Mouse (Mus musculus) spleen, adult 2 months (tissue): ENCODE data around the gene Farp1. TPM values are rescaled to one million over a fixed set of nuclear protein-coding genes. Genes with fewer than 3 reads are reported as not detected.

Experiments
- DNase-seq, 2 experiments: peaks; one replicate each; pipeline versions ENCODE4 v3.0.0 to v3.0.0-alpha.2; 2012 to 2021; ENCODE audit warnings: low spot score in 2 of 2, low read depth in 1 of 2
- H3K27ac ChIP-seq: fragments of 200-500 bp; 2 replicates; pipeline ENCODE4 v1.5.1; 2012; ENCODE audit warnings: low read length, inconsistent platforms; ENCODE audit not compliant: insufficient read depth
- H3K27me3 ChIP-seq: fragments of 200-500 bp; 2 replicates; pipeline ENCODE4 v1.6.1; 2012; ENCODE audit warnings: mild to moderate bottlenecking, moderate library complexity, low read length, inconsistent platforms; ENCODE audit not compliant: control insufficient read depth, insufficient read depth
- H3K36me3 ChIP-seq: fragments of 200-500 bp; 2 replicates; pipeline ENCODE4 v1.6.1; 2012; ENCODE audit warnings: mild to moderate bottlenecking, low read length, inconsistent platforms; ENCODE audit not compliant: control insufficient read depth, insufficient read depth
- H3K4me1 ChIP-seq: fragments of 200-500 bp; 2 replicates; pipeline ENCODE4 v1.6.1; 2011; ENCODE audit warnings: inconsistent platforms; ENCODE audit not compliant: control insufficient read depth, insufficient read depth, insufficient read length
- H3K4me3 ChIP-seq: fragments of 200-500 bp; 2 replicates; pipeline ENCODE4 v1.5.1; 2011; ENCODE audit warnings: mild to moderate bottlenecking, inconsistent platforms; ENCODE audit not compliant: insufficient read depth, insufficient read length; ENCODE audit errors: extremely low read depth
- CTCF ChIP-seq: fragments of 200-500 bp; IDR thresholded peaks from 2 replicates; pipeline ENCODE4 v1.5.1; 2011; ENCODE audit warnings: mild to moderate bottlenecking, inconsistent platforms; ENCODE audit not compliant: insufficient read depth, insufficient read length, insufficient replicate concordance; ENCODE audit errors: extremely low read depth
- POLR2A ChIP-seq: fragments of 200-500 bp; IDR thresholded peaks from 2 replicates; pipeline ENCODE4 v1.6.1; 2011; ENCODE audit warnings: low read depth, low read length, inconsistent platforms
- WGBS: fragments of 180-500 bp; shearing (Covaris S2); methylation state at CpG from one replicate; pipeline ENCODE4 v1.1.7; 2018; 5-methylcytosine and 5-hydroxymethylcytosine counted together
- polyA plus RNA-seq: library from polyadenylated mRNA; depleted of rRNA; stranded (reverse); fragments of >200 nt; gene quantifications from 2 replicates; pipeline ENCODE4 v1.2.3, GENCODE M21; 2012

Gene Farp1
- polyA plus RNA-seq, 1 experiment: 3.0 TPM

- no peak for TF ChIP-seq POLR2A
- no peak for TF ChIP-seq CTCF
- Histone ChIP-seq H3K4me3 (no peak overlapping the region), H3K4me1 (no peaks in the 10 kb centered on the region), H3K27ac (no peak overlapping the region), H3K36me3 (no peaks in the 10 kb centered on the region), H3K27me3 (no peaks in the 10 kb centered on the region)
- 83% methylated on average over 10 of the region's 10 CpGs for WGBS
- DNase-seq: no peak
These were observed 184.4 kb downstream of the Farp1 start for GRCm38 (mm10) chr14:121219226-121220039.

DNA sequence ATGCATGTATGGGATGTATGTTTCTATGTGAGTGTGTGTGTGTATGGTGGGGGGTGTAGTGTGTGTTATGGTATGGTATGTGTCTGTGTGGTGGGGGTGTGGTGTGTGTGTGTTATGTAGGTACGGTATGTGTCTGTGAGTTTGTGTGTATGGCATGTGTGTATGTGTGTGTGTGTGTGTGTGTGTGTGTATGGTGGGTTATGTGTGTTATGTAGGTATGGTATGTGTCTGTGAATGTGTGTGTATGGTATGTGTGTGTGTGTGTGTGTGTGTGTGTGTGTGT is 185.0 kb downstream of the Farp1 start:
- H3K36me3 ChIP-seq: no peaks in the 10 kb centered on the region
- H3K27me3 ChIP-seq: no peaks in the 10 kb centered on the region
- H3K4me3 ChIP-seq: no peak overlapping the region
- H3K27ac ChIP-seq: no peak overlapping the region
- WGBS: 92% methylated on average over 1 of the region's 1 CpGs
- TF ChIP-seq POLR2A: no peak
- TF ChIP-seq CTCF: no peak
- no peak for DNase-seq
- no peaks in the 10 kb centered on the region for H3K4me1 ChIP-seq

DNA sequence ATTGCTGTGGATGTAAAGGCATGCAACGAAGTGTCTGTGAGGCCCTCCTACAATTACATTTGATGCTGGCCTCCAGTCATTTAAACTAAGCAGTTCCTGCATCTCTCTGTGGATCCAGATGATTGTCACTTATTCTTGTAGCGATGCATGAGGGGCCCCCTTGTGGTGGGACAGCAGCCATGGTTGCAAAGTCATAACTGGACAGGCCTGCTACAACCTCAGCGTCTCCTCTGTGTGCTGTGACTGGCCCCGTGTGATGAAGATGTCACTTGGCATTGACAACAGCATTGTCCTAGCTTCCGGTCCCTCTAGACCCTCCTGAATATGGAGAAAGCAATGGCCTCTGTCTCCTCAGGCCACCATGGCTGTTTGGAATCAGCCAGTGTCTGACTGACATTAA is 185.7 kb downstream of the Farp1 start:
- DNase-seq: peak in 1 of 2 experiments; percentile 12

GRCm38 (mm10) chr14:121225804-121226203 is 190.8 kb downstream of the Farp1 start:
- WGBS: 87% methylated on average over 11 of the region's 11 CpGs
- H3K4me1 ChIP-seq: no peaks in the 10 kb centered on the region
- no peak overlapping the region for H3K27ac ChIP-seq
- H3K27me3 ChIP-seq: no peaks in the 10 kb centered on the region
- H3K4me3 ChIP-seq: no peak overlapping the region
- no peak for DNase-seq
- TF ChIP-seq CTCF (no peak), POLR2A (no peak)
- H3K36me3 ChIP-seq: no peaks in the 10 kb centered on the region

More for the DNA sequence above, 185.7 kb downstream of the Farp1 start:
- Histone ChIP-seq H3K36me3 (no peaks in the 10 kb centered on the region), H3K4me3 (no peak overlapping the region), H3K27ac (no peak overlapping the region), H3K4me1 (no peaks in the 10 kb centered on the region), H3K27me3 (no peaks in the 10 kb centered on the region)
- no peak for TF ChIP-seq POLR2A
- peak; percentile 16; the same call in 1 of the 2 replicates for TF ChIP-seq CTCF
- 81% methylated on average over 5 of the region's 5 CpGs for WGBS

- Histone ChIP-seq H3K36me3 (no peaks in the 10 kb centered on the region), H3K27ac (no peak overlapping the region), H3K27me3 (no peaks in the 10 kb centered on the region), H3K4me3 (no peak overlapping the region), H3K4me1 (no peaks in the 10 kb centered on the region)
- DNase-seq: no peak
- TF ChIP-seq CTCF (no peak), POLR2A (no peak)
- 82% methylated on average over 9 of the region's 9 CpGs for WGBS
These were observed 194.2 kb downstream of the Farp1 start for GRCm38 (mm10) chr14:121229036-121229773.

DNA sequence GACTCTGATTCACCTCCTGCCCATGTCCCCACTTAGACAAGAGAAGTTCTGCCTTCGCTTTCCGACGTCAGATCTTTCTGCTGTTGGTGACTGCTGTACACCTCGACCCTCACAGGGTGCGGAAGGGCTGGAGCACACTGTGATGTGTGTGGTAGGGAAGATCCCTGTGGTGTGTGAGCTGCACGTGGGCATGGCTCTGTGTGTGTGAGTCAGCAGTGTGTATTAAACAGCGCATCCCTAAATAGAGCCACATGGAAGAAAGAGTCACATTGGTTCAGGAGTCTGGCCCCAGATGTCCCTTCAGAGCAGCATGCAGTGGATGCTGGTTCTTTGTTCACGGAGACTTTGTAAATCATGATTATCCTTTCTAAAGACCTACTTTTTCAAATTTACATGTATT is 196.2 kb downstream of the Farp1 start:
- Histone ChIP-seq H3K4me1 (no peaks in the 10 kb centered on the region), H3K27me3 (no peaks in the 10 kb centered on the region), H3K4me3 (no peak overlapping the region), H3K36me3 (no peaks in the 10 kb centered on the region), H3K27ac (no peak overlapping the region)
- DNase-seq: no peak
- 89% methylated on average over 8 of the region's 8 CpGs for WGBS
- TF ChIP-seq POLR2A (no peak), CTCF (no peak)

DNA sequence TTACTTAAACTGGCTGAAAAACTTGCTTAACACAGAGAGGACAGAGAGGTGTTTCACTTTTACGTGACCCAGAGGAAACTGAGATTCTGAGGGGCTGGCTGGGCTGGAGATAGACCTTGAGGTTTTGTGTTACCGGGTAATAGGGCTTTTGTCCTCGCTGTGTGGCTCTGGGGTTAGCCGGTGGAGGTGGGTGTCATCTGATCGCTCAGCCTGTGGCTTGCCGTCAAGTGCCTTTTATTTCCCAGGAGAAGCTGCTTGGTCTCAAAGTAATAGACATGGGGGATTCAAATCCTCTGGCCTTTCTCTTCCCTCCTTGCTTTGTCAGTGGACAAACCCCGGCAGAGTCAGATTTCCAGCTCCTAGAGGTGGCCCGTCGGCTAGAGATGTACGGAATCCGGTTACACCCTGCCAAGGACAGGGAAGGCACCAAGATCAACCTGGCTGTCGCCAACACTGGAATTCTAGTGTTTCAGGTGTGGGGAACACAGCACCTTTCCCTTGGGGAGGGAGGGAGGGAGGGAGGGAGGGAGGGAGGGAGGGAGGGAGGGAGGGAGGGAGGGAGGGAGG is 199.8 kb downstream of the Farp1 start:
- 87% methylated on average over 12 of the region's 12 CpGs for WGBS

More for the DNA sequence above, 199.8 kb downstream of the Farp1 start:
- DNase-seq: no peak
- H3K4me3 ChIP-seq: no peak overlapping the region
- no peak for TF ChIP-seq CTCF
- no peak for TF ChIP-seq POLR2A
- no peaks in the 10 kb centered on the region for H3K27me3 ChIP-seq
- H3K27ac ChIP-seq: no peak overlapping the region
- no peaks in the 10 kb centered on the region for H3K36me3 ChIP-seq
- H3K4me1 ChIP-seq: no peaks in the 10 kb centered on the region
